Mouse (Mus musculus) ES-E14 (cell line): ENCODE data around the gene Mef2c.

ENCODE experiments used
- CHD2 ChIP-seq: IDR thresholded peaks from 2 replicates; pipeline ENCODE4 v1.6.1; 2014; ENCODE audit warnings: mild to moderate bottlenecking, low read depth, low read length, inconsistent platforms
- HCFC1 ChIP-seq: IDR thresholded peaks from 2 replicates; pipeline ENCODE4 v1.6.1; 2012; ENCODE audit warnings: low read length, inconsistent platforms, borderline replicate concordance; ENCODE audit not compliant: insufficient read depth
- MAFK ChIP-seq: IDR thresholded peaks from 2 replicates; pipeline ENCODE4 v1.6.1; 2014; ENCODE audit warnings: mild to moderate bottlenecking, low read depth, low read length, inconsistent platforms; ENCODE audit not compliant: insufficient read depth
- ZC3H11A ChIP-seq: IDR thresholded peaks from 2 replicates; pipeline ENCODE4 v1.6.1; 2012; ENCODE audit warnings: low read depth, mild to moderate bottlenecking, inconsistent platforms, low read length, borderline replicate concordance
- ZNF384 ChIP-seq: IDR thresholded peaks from 2 replicates; pipeline ENCODE4 v1.6.1; 2012; ENCODE audit warnings: low read depth, low read length, inconsistent platforms

GRCm38 (mm10) chr13:83563261-83563660 is 59.4 kb downstream of the Mef2c start:
- TF ChIP-seq MAFK = no peak
- no peak for TF ChIP-seq CHD2
- TF ChIP-seq ZNF384 = no peak
- no peak for TF ChIP-seq HCFC1
- TF ChIP-seq ZC3H11A = no peak
